Mouse (Mus musculus): ENCODE results near the gene Cd101.

GRCm38 (mm10) chr3:101003575-101004356, 25.6 kb downstream of the Cd101 start:
- TF ChIP-seq CTCF (IDR thresholded peaks at IDR 0.05; ENCODE audit: borderline replicate concordance, insufficient read depth, low read length) (no peak), POLR2A (IDR thresholded peaks at IDR 0.05; ENCODE audit: low read depth, low read length) (no peak)
